In the genomic region with DNA sequence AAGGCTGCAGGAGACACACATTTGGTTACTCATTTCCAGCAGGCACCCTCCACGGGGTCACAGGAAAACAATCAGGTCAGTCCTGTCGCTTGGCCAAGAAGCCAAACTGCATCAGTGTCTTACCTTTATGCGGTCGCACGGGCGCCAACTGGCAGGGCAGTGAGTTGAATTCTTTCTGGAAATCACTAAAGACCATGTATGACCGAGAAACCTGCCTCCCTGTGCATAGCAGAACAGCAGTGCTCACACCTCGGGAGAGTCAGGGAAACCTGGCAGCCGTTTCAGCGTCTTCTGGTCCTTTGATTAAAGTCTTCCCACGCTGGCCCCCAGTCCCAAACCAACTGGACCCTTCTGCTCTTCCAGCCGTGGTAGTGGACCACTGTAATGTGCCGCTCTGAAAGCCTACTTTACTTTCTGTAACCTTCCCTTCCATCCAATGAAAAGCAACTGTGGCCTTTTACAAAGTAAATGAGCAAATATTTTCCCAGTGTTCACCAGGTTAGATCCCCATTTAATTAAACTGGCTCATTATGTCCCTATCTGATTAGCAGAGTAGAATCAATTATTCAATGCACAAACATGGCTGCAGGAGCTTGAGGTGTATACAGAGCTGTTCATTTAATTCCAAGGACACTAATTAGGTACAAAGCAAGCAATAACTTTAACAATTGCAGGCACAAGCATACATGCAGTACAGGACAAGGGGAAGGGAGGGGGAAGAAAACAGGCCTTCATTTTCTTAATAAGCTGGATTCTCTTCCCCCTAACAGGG, we compare ENCODE assay signal across 11 mouse cellular contexts. TPM values are rescaled to one million over a fixed set of nuclear protein-coding genes. Genes with fewer than 3 reads are reported as not detected.
DNase-seq lines count a peak whose midpoint lies in the region; ATAC-seq and TF ChIP-seq lines count a peak whose summit lies in the region.
"Had no signal": no experiment of that assay in that cellular context is flagged by ENCODE, and none has a peak within 500 bp of the region (broad histone marks: within the 10 kb centered on the region; RNA-seq: fewer than 3 reads in every experiment).

Gene Lmo3, minus strand, starts transcription at position 235 of the 772 bp plus-strand sequence.

- 26% methylated on average over 13 of the region's 13 CpGs for WGBS in forebrain, postnatal 0 days
- 41% methylated on average over 13 of the region's 13 CpGs for WGBS in midbrain, embryonic 16.5 days
- WGBS in stomach, postnatal 0 days: 78% methylated on average over 13 of the region's 13 CpGs

- peak within 1 kb of the TSS; percentile 29; the same call in 1 of the 2 replicates for H3K27ac ChIP-seq in layer of hippocampus, adult 2 months
- no peak within 1 kb of the TSS for H3K27ac ChIP-seq in forebrain, postnatal 0 days (ENCODE audit: low read depth, low read length)
- peak within 1 kb of the TSS; percentile 52 for H3K27ac ChIP-seq in midbrain, embryonic 16.5 days (ENCODE audit: low read length)
- no peak within 1 kb of the TSS for H3K27ac ChIP-seq in stomach, postnatal 0 days (replicated peaks)
- H3K27ac ChIP-seq: embryonic facial prominence, embryonic 10.5 days; limb, embryonic 12.5 days had no signal

- peak within 1 kb of the TSS; percentile 13; the same call in 1 of the 2 replicates for H3K4me3 ChIP-seq in layer of hippocampus, adult 2 months
- H3K4me3 ChIP-seq in forebrain, postnatal 0 days (ENCODE audit: low read depth, low read length): no peak within 1 kb of the TSS
- H3K4me3 ChIP-seq in midbrain, embryonic 16.5 days (ENCODE audit: low read depth, low read length): peak within 1 kb of the TSS; percentile 18
- no peak within 1 kb of the TSS for H3K4me3 ChIP-seq in stomach, postnatal 0 days (ENCODE audit: low read depth, low read length)
- H3K4me3 ChIP-seq: embryonic facial prominence, embryonic 10.5 days; limb, embryonic 12.5 days had no signal

- H3K36me3 ChIP-seq in forebrain, postnatal 0 days (ENCODE audit: insufficient read depth): no peaks in the 10 kb centered on the region
- no peaks in the 10 kb centered on the region for H3K36me3 ChIP-seq in midbrain, embryonic 16.5 days (ENCODE audit: control insufficient read depth, insufficient read depth, low read length)
- no peaks in the 10 kb centered on the region for H3K36me3 ChIP-seq in stomach, postnatal 0 days (ENCODE audit: control insufficient read depth, insufficient read depth, low read length)
- H3K36me3 ChIP-seq: embryonic facial prominence, embryonic 10.5 days; G1E; limb, embryonic 12.5 days had no signal

- no peak within 1 kb of the TSS for H3K9ac ChIP-seq in forebrain, postnatal 0 days
- H3K9ac ChIP-seq in midbrain, embryonic 16.5 days (ENCODE audit: low read depth, low read length): 0 out of 2 replicates have a peak within 1 kb of the TSS, but pooled peaks have one; percentile 14
- no peak within 1 kb of the TSS for H3K9ac ChIP-seq in stomach, postnatal 0 days (ENCODE audit: low read length)
- H3K9ac ChIP-seq: limb, embryonic 12.5 days had no signal

- H3K4me1 ChIP-seq in forebrain, postnatal 0 days (ENCODE audit: insufficient read depth): no peaks in the 10 kb centered on the region
- H3K4me1 ChIP-seq in midbrain, embryonic 16.5 days (ENCODE audit: control insufficient read depth, insufficient read depth, low read length): peaks cover 16% of the 10 kb centered on the region
- H3K4me1 ChIP-seq in stomach, postnatal 0 days (replicated peaks; ENCODE audit: control insufficient read depth, insufficient read depth): no peaks in the 10 kb centered on the region
- H3K4me1 ChIP-seq: embryonic facial prominence, embryonic 10.5 days; limb, embryonic 12.5 days had no signal

- DNase-seq in layer of hippocampus, adult 2 months (ENCODE audit: low spot score in 2 of 2): no peak
- DNase-seq in layer of hippocampus, adult 11-12 months (ENCODE audit: low spot score): no peak
- DNase-seq in forebrain, postnatal 0 days: no peak
- DNase-seq in layer of hippocampus, postnatal 10 days (ENCODE audit: low spot score in 2 of 2): no peak
- no peak for DNase-seq in stomach, postnatal 0 days (ENCODE audit: low spot score)

- no peak for ATAC-seq in forebrain, postnatal 0 days
- ATAC-seq in midbrain, embryonic 16.5 days: peak; percentile 75
- ATAC-seq in stomach, postnatal 0 days (ENCODE audit: low FRiP score, low TSS enrichment): no peak
- ATAC-seq in erythroblast, adult 5-6 weeks (replicated peaks; ENCODE audit: low FRiP score, poor library complexity, severe bottlenecking): no peak
- ATAC-seq: lung, postnatal 0 days had no signal

- peaks cover 27% of the 10 kb centered on the region for H3K27me3 ChIP-seq in forebrain, postnatal 0 days (ENCODE audit: insufficient read depth, low read length)
- no peaks in the 10 kb centered on the region for H3K27me3 ChIP-seq in midbrain, embryonic 16.5 days (ENCODE audit: control insufficient read depth, insufficient read depth, low read depth, low read length)
- no peaks in the 10 kb centered on the region for H3K27me3 ChIP-seq in stomach, postnatal 0 days (ENCODE audit: control insufficient read depth, insufficient read depth, low read length)
- H3K27me3 ChIP-seq: limb, embryonic 12.5 days had no signal

- no peak within 1 kb of the TSS for H3K4me2 ChIP-seq in forebrain, postnatal 0 days (ENCODE audit: low read depth)
- peak within 1 kb of the TSS; percentile 31 for H3K4me2 ChIP-seq in midbrain, embryonic 16.5 days (ENCODE audit: low read length)
- no peak within 1 kb of the TSS for H3K4me2 ChIP-seq in stomach, postnatal 0 days (replicated peaks; ENCODE audit: low read depth)
- H3K4me2 ChIP-seq: limb, embryonic 12.5 days had no signal

- TF ChIP-seq EP300 in stomach, postnatal 0 days (optimal IDR thresholded peaks at IDR 0.05): no peak

- no peaks in the 10 kb centered on the region for H3K9me3 ChIP-seq in forebrain, postnatal 0 days (ENCODE audit: low read length)
- H3K9me3 ChIP-seq in midbrain, embryonic 16.5 days (replicated peaks; ENCODE audit: control insufficient read depth, low read length, poor library complexity, severe bottlenecking): no peaks in the 10 kb centered on the region
- no peaks in the 10 kb centered on the region for H3K9me3 ChIP-seq in stomach, postnatal 0 days (ENCODE audit: control insufficient read depth, low read length)
- H3K9me3 ChIP-seq: embryonic facial prominence, embryonic 10.5 days; limb, embryonic 12.5 days had no signal

- TF ChIP-seq CTCF in layer of hippocampus, adult 2 months (conservative IDR thresholded peaks at IDR 0.05): no peak
- TF ChIP-seq CTCF in forebrain, postnatal 0 days (IDR thresholded peaks at IDR 0.05; ENCODE audit: low read depth): no peak
- no peak for TF ChIP-seq CTCF in stomach, postnatal 0 days (IDR thresholded peaks at IDR 0.05; ENCODE audit: low read depth)

RNA-seq across cellular contexts. Expression of gene Lmo3, which starts in this region (rescaled TPM):
- total RNA-seq in layer of hippocampus, adult 2 months (2021): 100 to 1,000 TPM; 200 to 201 TPM
- total RNA-seq in forebrain, postnatal 0 days (2014; rRNA removed): 223 and 232 TPM in 2 replicates
- polyA plus RNA-seq in forebrain, postnatal 0 days (2015; fragmentation: Nextera tagmentation; extraction: Ambion mirVana): 182 and 207 TPM in 2 replicates
- total RNA-seq in layer of hippocampus, postnatal 10 days (2021): 100 to 1,000 TPM; 157 to 169 TPM
- polyA plus RNA-seq in midbrain, embryonic 16.5 days (2015; fragmentation: Nextera tagmentation; extraction: Ambion mirVana): 164 and 191 TPM in 2 replicates
- polyA plus RNA-seq in stomach, postnatal 0 days (2015; fragmentation: Nextera tagmentation; extraction: Ambion mirVana): 1.3 TPM in 2 replicates
- not detected in 2 replicates for total RNA-seq in erythroblast, adult 5-6 weeks (2015; ENCODE audit: low replicate concordance)
- total RNA-seq in erythroblast, adult 5-6 weeks (2017; ENCODE audit: low replicate concordance): not detected in 2 replicates
- polyA plus RNA-seq: G1E had no signal

Comparison
In these comparisons a context has a peak if more than half of its experiments do, and no peak if none do; other contexts are left out.
1. RNA of gene Lmo3 (total RNA-seq): 223 to 232 TPM in forebrain, postnatal 0 days, 200 to 201 TPM in layer of hippocampus, adult 2 months and 157 to 169 TPM in layer of hippocampus, postnatal 10 days; not detected in erythroblast, adult 5-6 weeks; every median in the first group is over 100 times any median in the second.
2. RNA of gene Lmo3 (polyA plus RNA-seq): 182 to 207 TPM in forebrain, postnatal 0 days and 164 to 191 TPM in midbrain, embryonic 16.5 days; 1.3 TPM in stomach, postnatal 0 days; every median in the first group is over 10 times any median in the second.
3. H3K27ac ChIP-seq: peak in layer of hippocampus, adult 2 months (single experiment) and midbrain, embryonic 16.5 days (single experiment); none in forebrain, postnatal 0 days (single experiment) and stomach, postnatal 0 days (single experiment).
4. H3K4me3 ChIP-seq: peak in layer of hippocampus, adult 2 months (single experiment) and midbrain, embryonic 16.5 days (single experiment); none in forebrain, postnatal 0 days (single experiment) and stomach, postnatal 0 days (single experiment).